Mouse (Mus musculus) retina, embryonic 14.5 days (tissue): ENCODE measurements around the gene Junb.

Experiments used
- DNase-seq: peaks from one replicate; pipeline ENCODE4 v3.0.0-alpha.2; 2015; ENCODE audit warnings: low spot score

Junb gene

DNA sequence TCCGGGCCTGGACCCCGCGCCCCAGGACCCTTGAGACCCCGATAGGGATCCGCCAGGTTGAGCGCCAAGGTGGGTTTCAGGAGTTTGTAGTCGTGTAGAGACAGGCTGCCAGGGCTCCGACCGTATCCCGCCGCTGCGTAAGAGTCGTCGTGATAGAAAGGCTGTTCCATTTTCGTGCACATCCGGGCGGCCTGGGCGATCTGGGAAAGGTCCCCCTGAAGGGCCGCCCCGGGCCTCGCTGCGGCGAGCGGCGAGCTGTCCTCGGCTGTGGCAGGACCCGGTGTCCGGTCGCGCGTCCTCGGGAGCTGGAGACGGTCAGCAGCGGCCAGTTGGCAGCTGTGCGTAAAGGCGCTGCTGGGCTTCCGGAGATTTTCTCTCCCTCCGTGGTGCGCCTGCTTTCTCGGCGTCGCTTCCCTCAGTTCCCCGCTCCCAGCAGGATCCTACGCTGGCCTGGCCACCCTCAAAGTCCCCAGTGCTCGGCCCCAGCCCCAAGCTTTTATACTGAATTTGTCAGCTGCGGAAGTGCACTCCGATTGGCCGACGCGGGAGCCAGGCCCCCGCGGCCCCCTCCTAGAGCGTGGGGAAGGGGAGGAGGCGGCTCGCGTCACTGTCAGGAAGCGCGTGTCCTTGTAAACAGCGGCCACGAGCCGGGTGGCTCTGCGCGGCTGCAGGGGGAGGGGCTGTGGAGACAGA, at the start of gene Junb:
Junb (minus strand) TSS at position 471 of the 693 bp plus-strand sequence.
- peak; percentile 91 for DNase-seq

DNA sequence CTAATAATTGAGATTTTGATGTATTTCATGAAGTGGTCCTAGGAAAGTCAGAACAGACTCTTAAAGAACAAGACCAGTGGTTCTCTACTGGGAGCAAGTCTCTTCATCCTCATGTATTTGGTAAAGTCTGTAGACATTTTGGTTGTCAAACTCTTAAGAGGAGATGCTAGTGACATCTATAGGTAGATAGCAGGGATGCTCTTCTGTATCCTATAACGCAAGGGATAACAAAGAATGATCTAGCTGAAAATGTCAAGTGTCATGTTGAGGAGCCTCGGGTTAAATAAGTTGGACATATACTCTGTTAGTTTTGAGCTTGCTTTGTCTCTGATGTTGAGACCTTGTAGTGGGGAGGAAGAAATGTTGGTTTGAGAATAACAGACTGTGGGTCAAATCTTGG, 49.4 kb upstream of the Junb start:
- peak; percentile 11 for DNase-seq

DNA sequence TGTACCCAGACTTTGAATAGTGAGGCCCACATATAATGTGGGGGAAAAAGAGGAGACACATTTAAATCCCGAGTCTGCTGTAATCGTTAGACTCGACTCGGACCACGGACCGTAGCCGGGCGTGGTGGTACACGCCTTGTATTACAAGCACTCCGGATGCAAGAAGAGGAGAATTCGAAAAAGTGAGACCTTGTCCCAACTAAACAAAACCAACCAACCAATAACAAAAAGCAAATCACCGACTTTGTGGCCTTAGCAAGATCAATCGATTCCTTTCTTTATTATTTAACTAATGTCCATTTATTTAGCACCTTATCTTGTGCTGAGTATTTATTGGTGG, 49.0 kb upstream of the Junb start:
- peak; percentile 25 for DNase-seq

DNA sequence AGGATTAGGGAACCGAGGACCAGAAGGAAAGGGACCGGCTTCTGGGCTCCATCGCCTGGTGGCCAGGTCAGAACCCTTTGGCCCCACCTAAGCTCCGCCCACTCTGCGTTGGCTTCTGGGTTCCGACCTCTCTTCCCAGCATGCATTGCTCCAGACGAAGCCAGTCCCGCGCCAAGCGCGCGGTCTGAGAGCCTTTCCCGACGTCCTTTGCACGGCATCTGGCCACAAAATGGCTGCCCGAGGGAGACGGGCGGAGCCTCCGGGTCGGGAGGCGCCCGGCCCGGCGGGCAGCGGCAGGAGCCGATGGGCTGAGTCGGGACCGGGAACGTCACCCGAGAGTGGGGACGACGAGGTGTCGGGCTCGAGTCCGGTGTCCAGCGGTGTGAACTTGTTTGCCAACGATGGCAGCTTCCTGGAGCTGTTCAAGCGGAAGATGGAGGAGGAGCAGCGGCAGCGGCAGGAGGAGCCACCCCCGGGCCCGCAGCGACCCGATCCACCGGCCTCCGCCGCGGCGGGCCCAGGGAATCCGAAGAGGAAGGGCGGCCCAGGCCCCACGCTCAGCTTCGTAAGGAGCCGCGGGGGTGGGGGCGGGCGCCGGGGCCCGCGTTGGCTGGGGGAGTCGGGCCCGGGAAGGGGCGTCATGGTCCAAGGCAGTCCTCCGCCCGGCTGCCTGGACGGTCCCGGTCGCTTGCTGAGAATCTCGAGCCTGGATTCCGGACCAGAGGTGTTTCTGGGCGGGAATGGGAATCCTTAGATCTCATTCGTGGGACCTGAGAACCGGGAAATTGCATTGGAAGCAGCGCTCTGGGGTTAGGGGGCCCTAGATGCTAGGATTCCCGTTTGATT, 48.4 kb upstream of the Junb start, which contains the start of gene Trir:
Trir (plus strand) TSS at position 154 of the 846 bp plus-strand sequence.
- peak; percentile 99 for DNase-seq

DNA sequence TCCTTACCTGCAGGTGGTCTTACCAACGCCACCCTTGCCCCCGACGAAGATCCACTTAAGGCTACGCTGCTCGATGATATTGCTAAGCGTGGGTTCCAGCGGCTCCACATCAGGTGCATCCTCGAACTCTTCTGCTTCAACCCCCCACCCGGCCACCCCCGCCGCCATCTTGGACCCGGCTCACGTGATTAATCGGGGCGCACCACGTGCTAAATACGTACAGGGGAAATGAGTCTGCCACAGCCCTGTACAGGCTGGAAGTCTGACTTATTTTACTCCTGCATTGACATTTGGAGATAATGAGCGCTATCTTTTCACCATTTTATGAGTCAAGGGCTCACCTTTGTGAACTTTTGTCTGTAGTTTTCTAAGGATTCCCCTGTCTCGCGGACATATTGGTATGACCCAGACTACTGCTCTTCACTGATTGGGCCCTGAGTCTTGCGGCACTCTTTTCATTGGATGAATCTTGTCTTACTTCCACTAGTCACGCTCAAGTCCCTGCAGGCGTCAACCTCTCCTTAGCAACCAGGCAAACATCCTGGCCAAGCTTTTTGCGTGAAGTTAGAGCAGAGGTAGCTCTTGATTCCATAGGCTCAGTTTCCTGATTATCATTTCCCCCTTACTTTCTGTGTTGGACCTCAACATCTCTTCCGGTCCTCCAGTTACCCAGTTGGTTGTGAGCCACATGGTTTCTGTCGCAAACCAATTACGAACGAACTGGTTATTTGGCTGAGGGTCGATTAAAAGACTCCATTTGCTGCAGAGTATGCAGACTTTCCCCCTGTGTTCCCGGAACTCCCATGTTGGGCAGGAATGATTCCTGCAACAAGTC, 46.8 kb upstream of the Junb start, which contains the start of gene Asna1:
Asna1 (minus strand) TSS at position 184 of the 835 bp plus-strand sequence.
- peak; percentile 92 for DNase-seq

DNA sequence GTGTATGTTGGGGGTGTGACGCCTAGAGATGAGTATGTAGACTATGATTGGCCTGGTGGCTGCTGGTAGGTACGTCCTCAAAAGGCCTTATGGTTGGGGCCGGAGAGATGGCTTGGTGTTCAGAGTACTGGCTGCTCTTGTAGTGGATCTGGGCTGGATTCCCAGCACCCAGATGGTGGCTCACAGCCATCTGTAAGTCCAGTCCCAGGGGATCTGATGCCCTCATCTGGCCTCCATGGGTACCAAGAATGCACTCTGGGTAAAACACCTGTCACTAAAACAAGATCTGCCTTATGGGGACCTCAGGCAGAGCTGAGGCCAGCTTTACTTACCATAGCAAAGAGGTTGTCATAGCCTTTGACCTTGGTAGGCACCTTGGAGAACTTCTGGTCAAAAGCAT, 45.3 kb upstream of the Junb start:
- DNase-seq, result no peak

DNA sequence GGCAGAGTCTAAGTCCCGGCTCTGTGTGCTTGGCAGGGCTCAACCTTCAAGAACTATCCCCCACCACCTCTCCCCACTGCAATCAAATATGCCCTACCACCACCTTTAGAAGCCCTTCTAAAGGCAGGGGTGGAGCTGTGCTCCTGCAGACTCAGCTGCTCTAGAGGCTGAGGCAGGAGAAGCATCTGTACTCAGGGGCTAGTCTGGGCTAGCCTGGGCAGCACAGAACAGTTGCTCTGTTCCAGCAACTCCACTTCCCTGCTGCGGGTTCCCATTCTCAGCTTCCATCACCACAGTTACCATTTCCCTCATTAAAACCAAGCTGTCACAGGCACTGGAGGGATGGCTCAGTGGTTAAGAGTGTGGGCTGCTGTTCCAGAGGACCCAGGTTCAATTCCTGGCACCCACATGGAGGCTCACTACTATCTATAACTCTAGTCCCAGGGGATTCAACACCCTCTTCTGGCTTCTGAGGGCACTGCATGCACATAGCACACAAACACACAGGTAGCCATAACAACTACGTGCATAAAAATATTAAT, 43.1 kb upstream of the Junb start:
- no peak for DNase-seq

DNA sequence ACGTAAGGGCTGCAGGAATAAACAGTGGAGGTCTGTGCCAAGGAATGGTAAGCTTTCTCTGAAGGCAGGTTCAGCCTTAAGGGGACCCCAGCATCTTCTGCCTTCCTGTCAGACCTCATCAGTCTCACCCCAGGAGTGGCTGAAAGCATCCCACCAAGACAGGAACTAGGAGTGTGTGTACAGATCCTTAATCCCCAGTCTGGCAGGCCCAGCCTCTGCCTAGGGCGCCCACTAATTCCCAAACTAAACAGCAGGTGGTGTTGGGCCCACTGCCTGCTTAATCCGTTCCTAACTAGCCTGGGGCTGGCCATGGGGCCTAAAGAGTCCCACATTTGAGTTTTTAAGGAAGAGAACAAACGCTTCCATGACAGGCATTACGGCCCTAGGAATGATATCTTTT, 38.7 kb upstream of the Junb start:
- DNase-seq, result peak; percentile 32

DNA sequence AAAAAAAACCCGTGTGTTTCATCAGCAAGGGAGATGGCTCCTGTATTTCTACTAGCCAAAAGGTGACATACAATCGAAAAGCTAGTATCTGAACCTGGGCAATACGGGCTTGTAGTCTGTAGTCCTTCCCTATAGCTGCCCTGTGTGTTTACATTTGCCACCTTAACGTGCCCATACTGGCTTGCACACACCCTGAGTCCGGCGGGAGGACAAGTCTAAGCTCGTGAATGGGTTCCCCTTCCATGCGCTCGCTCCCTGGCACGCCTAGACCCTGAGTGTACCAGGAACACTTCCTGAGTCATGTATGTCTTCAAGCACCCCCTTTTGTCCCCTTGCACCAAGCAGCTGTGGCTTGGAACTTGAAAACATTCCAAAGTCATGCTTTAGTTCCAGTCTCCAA, 38.2 kb upstream of the Junb start:
- no peak for DNase-seq

DNA sequence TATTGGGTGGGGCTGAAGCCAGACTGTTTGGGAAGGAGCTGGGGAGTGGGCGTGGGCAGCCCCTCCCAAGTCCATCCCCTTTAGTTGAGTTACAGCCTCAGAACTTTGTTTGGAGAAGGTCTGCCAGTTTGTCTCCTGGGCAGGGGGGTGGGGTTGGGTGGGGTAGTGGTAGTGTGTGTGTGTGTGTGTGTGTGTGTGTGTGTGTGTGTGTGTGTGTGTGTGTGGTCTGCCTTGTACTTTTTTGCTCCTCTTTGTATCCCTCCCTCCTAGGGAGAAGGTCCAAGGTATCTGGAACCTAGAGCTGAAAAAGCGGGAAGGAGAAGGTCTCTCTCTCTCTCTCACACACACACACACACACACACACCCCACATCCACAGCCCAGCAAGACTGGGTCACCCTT, 35.9 kb upstream of the Junb start, which contains the start of gene Best2:
Best2 (minus strand) TSS at position 101 of the 400 bp plus-strand sequence.
- no peak for DNase-seq

DNA sequence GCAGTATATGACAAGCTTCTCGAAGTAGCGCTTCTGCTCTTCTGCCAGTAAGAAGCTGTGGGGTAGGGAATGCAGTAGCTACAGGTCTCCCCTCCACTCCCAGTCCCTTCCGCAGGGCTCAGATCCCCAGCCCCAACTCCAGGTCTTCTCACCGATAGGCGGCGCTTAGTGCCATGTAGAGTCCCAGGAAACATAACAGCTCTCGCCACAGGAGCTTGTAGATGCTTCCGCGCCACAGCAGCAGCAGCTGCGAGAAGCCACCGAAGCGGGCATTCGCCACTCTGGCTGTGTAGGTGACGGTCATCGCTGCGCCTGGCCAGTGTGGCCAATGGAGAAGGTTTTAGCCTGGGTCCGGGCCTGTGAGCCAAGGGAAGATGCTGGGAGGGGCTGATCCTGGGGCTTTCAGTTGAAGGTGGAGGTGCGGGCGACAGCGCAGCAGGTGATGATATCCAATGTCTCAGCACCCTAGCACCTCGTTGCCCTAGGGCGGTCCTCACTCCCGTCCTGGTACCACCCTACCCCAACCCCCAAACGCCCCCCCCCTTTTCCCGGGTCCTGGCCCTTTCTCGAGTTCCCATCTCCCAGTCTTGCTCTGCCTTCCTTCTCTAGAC, 34.8 kb upstream of the Junb start:
- peak; percentile 92 for DNase-seq

DNA sequence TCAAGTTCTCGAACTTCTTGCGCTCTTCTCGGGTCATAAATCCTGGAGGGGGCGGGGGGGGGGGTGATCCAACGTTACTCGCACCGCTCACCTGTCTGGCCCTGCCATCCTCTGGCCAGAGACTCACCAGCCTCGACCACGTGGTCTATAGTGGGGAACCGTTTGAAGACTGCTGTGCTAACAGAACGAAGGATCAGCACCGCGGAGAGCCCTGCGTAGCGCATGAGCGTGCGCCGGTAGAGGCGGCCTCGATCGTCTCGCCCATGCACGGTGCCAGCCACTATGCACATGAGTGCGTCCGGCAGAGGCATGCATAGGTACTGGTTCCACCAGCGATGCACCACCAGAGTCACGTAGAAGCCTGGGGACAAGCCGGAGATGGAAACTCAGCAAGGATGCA, 32.7 kb upstream of the Junb start:
- DNase-seq, result no peak

DNA sequence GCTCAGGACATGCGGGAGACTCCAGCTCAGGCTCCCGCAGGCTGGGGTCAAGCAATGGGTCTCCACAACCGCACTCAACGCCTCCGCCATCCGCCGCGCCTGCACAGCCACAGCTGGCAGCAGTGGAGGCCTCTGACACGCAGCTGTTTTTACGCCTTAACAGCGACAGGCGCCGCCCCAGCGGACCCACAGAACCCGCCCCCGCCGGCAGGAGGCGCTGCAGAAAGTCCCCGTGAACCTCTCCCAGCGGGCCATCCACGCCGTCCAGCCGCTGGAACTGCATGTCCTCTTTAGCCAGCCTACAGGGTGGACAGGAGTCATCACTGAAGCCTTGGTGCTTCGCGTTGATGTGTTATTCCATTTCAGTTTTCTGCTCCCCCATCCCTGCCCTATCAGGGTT, 29.2 kb upstream of the Junb start:
- peak; percentile 51 for DNase-seq

DNA sequence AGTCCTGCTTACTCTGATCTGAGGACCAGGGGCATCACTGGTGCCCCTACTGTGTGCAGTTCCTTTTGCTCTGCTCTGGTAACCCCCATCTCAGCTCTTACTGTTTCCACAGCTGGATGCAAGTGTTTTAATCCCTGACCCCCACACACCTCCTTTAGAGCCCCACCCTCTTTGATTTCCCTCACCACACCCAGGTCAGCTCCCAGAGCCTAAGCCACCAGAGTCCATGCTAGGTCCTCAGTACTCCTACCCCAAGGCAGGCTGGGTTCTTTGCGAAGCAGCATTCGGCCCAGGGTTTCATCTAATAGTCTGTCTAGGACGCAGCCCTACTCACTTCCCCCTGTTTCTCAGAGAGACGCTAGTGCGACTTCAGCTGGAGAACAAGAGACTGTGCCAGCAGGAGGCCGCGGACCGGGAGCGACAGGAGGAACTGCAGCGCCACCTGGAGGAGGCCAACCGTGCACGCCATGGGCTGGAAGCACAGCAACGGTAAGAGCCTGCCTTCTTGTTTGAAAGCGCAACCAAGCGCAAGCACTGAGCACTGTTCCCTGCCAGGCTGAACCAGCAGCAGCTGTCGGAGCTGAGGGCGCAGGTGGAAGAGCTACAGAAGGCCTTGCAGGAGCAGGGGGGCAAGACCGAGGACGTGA, 19.3 kb upstream of the Junb start:
- peak; percentile 94 for DNase-seq

DNA sequence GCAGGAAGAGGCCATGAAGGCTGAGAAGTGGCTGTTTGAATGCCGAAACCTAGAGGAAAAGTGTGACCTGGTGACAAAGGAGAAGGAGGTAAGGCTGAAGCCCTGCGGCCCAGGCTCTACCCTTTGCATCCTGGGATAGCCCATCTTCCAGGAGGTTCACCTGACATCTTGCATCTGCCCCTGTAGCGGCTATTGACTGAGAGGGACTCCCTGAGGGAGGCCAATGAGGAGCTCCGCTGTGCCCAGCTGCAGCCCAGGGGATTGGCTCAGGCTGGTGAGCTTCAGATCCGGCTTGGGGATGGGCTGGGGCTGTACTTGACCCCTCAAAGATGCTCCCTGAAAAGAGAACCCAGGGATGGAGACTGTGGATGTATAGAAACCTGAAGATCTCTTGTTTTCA, 18.5 kb upstream of the Junb start:
- DNase-seq, result no peak

DNA sequence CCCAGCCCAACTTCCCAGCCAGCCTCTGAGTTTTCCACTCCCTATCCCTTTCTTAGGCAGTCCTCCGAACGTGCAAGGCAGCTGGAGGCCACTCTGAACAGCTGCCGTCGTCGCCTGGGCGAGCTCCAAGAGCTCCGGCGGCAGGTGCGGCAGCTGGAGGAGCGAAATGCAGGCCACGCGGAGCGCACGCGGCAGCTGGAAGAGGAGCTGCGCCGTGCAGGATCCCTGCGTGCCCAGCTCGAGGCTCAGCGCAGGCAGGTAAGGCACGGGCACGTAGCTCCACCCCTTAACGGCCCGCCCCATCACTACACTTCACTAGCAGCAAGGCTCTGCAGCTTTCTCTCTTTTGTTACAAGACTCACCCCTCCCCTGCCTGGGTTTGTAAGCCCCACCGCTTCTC, 17.2 kb upstream of the Junb start:
- no peak for DNase-seq

DNA sequence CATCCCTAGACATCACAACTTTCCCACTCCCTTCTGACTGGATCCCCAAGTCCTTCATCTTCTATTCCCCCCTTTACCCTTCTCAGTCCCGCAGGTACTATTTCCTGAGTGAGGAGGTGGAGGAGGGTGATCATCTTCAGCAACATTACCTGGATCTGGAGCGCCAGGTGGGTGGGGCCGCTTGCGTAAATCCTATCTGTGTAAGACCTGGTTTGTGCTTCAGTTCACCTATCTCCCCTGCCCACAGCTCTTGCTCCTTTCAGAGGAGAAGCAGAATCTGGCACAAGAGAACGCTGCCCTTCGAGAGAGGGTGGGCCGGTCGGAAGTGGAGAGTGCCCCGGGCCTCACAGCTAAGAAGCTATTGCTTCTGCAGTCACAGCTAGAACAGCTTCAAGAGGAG, 15.9 kb upstream of the Junb start:
- no peak for DNase-seq

DNA sequence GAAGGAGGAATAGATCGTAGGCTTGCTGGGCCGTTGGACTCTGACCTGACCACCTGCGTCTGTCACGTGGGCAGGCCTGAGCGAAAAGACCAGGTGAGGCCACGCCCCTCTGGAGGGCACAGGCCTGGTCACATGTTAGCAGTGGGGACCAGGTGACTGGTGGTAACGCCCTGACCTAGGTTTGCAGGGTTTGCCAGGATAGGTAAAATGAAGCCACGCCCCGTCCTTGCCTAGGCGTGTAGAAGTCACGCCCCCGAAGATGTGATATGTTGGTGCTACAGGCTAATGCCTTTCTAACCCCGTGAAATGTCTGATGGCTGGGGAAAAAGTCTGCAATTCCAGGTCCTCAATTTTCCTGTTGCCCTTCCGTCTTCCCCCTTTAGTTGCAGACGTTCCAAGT, 12.3 kb upstream of the Junb start:
- no peak for DNase-seq

DNA sequence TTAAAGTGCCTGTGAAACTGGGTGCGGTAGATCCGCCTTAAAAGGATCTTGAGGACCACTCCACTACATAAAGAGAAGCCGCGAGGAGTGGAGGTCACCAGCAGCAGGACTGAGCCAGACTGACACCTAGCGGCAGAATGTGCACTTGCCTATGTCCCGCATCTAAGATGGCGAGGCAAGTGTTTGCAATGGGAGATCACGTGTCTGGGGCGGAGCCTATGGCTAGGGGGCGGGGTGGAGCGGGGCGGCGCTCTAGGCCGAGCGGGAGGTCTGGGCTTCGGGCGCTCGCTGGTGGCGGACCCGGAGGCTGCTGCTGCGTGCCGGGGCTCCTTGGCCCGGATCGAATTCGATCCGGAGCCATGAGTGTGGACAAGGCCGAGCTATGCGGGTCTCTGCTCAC, 11.8 kb upstream of the Junb start, which contains the start of gene Hook2:
Hook2 (plus strand) TSS at position 255 of the 400 bp plus-strand sequence.
- DNase-seq, result peak; percentile 99

DNA sequence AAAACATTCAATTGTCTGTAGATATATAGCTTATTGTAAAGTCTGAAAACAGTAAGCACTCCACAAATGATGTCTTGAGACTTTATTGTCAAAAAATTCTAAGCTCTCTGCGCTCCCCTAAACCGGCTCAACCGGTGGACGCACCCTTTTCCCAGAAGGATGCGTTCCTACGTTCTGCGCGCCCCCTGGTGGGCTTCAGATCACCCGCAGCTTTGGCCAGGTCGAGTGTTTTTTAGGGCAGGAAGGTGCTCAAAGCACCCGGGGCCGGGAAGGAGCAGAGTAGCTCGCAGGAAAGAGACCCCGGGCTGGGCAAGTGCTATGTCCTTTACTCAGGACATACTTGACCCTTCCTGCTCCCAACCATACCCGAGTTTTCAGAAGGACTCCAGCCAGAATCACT, 11.3 kb upstream of the Junb start:
- DNase-seq, result peak; percentile 93

DNA sequence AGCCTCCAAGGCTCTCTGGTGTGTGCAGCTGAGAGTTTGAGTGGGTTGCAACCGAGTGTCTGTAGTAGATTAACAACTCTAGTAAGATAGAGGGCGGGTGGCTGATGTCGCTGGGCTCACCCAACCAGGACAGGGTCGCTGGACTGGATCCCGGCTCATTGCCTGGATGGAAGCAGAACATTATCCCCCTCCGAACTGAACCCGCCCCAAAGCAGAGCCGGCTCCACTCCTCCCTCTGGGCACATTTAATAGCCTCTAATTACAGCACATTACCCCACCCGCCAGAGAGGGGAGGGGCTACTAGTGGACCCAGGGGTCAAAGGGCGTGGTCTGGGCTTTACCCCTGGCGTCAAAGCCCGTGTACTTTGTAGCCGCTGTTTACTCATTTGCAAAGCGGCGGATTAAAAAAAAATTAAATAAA, 10.8 kb upstream of the Junb start:
- no peak for DNase-seq
